Mouse (Mus musculus) megakaryocyte, embryonic 14.5 days (primary cell): ENCODE measurements around the gene Lypd3.

Experiments
- FLI1 ChIP-seq: IDR thresholded peaks from 2 replicates; pipeline ENCODE4 v1.6.1; 2012; ENCODE audit warnings: low read length, inconsistent platforms, mixed read lengths
- GATA1 ChIP-seq: IDR thresholded peaks from 3 replicates; pipeline ENCODE4 v1.6.1; 2012; ENCODE audit warnings: mixed read lengths, low read length, inconsistent platforms, borderline replicate concordance

GRCm38 (mm10) chr7:24664959-24665358, 28.6 kb downstream of the Lypd3 start:
- TF ChIP-seq GATA1 (no peak), FLI1 (no peak)
